Mouse (Mus musculus) midbrain, embryonic 15.5 days (tissue): Measurements from ENCODE around the gene Pdhb. TPM values are rescaled to one million over a fixed set of nuclear protein-coding genes. Genes with fewer than 3 reads are reported as not detected.
"Not testable (repeated sequence)": the region's sequence is repeated elsewhere in the genome, so short reads cannot be mapped to it uniquely, and the experiment has no call there.

ENCODE experiments used
- ATAC-seq: fragments of 200-750 bp; cut with Nextera tagmentation; replicated peaks from 2 replicates; pipeline ENCODE4 v1.8.0; 2017; ENCODE audit warnings: moderate TSS enrichment
- H3K27ac ChIP-seq: fragments of 300-500 bp; sonication (generic); 2 replicates; pipeline ENCODE4 v1.5.1; 2015; ENCODE audit warnings: mild to moderate bottlenecking, inconsistent platforms
- H3K27me3 ChIP-seq: fragments of 300-500 bp; sonication (generic); replicated peaks from 2 replicates; pipeline ENCODE4 v1.6.1; 2015; ENCODE audit warnings: inconsistent platforms
- H3K36me3 ChIP-seq: fragments of 300-500 bp; sonication (generic); replicated peaks from 2 replicates; pipeline ENCODE4 v1.6.1; 2015; ENCODE audit warnings: inconsistent platforms
- H3K4me1 ChIP-seq: fragments of 300-500 bp; sonication (generic); 2 replicates; pipeline ENCODE4 v1.6.1; 2015; ENCODE audit warnings: inconsistent platforms
- H3K4me2 ChIP-seq: fragments of 300-500 bp; sonication (generic); 2 replicates; pipeline ENCODE4 v1.6.1; 2015; ENCODE audit warnings: inconsistent platforms, mild to moderate bottlenecking, moderate library complexity
- H3K4me3 ChIP-seq: fragments of 300-500 bp; sonication (generic); 2 replicates; pipeline ENCODE4 v1.5.1; 2015; ENCODE audit warnings: mild to moderate bottlenecking, inconsistent platforms
- H3K9ac ChIP-seq: fragments of 300-500 bp; sonication (generic); 2 replicates; pipeline ENCODE4 v1.6.1; 2015; ENCODE audit warnings: mild to moderate bottlenecking, inconsistent platforms
- H3K9me3 ChIP-seq: fragments of 300-500 bp; sonication (generic); 2 replicates; pipeline ENCODE4 v1.6.1; 2016; ENCODE audit warnings: inconsistent platforms
- WGBS: fragments of 180-500 bp; shearing (Covaris S2); methylation state at CpG from one replicate; pipeline ENCODE4 v1.1.7; 2015; ENCODE audit warnings: mixed read lengths; 5-methylcytosine and 5-hydroxymethylcytosine counted together
- polyA plus RNA-seq: library from polyadenylated mRNA; unstranded; fragments of >200 nt; fragmentation: Nextera tagmentation; extraction: Ambion mirVana; gene quantifications from 2 replicates; pipeline ENCODE4 v1.2.1, GENCODE M21; 2015

Pdhb gene
- polyA plus RNA-seq, 1 experiment from 2014 or later = 245 TPM

- no peaks in the 10 kb centered on the region for H3K9me3 ChIP-seq
- no peak overlapping the region for H3K4me2 ChIP-seq
- no peaks in the 10 kb centered on the region for H3K4me1 ChIP-seq
- H3K27me3 ChIP-seq = no peaks in the 10 kb centered on the region
- H3K27ac ChIP-seq = no peak overlapping the region
- 50% methylated on average over 3 of the region's 3 CpGs for WGBS
- H3K9ac ChIP-seq = no peak overlapping the region
- ATAC-seq = no peak
- H3K4me3 ChIP-seq = no peak overlapping the region
- no peaks in the 10 kb centered on the region for H3K36me3 ChIP-seq
Measured at GRCm38 (mm10) chr14:8183330-8183729, 10.5 kb upstream of the Pdhb start.

- H3K27ac ChIP-seq = no peak overlapping the region
- no peak overlapping the region for H3K9ac ChIP-seq
- no peak overlapping the region for H3K4me2 ChIP-seq
- H3K4me1 ChIP-seq = no peaks in the 10 kb centered on the region
- no peak overlapping the region for H3K4me3 ChIP-seq
- H3K27me3 ChIP-seq = no peaks in the 10 kb centered on the region
- no peaks in the 10 kb centered on the region for H3K9me3 ChIP-seq
- WGBS = 76% methylated on average over 4 of the region's 4 CpGs
- H3K36me3 ChIP-seq = no peaks in the 10 kb centered on the region
- no peak for ATAC-seq
Measured at GRCm38 (mm10) chr14:8180371-8181035, 7.7 kb upstream of the Pdhb start.

- Histone ChIP-seq H3K4me1 (peaks cover 8% of the 10 kb centered on the region), H3K27me3 (no peaks in the 10 kb centered on the region), H3K9ac (no peak overlapping the region), H3K36me3 (no peaks in the 10 kb centered on the region), H3K4me2 (no peak overlapping the region), H3K27ac (no peak overlapping the region), H3K9me3 (no peaks in the 10 kb centered on the region), H3K4me3 (no peak overlapping the region)
- no peak for ATAC-seq
- 58% methylated on average over 5 of the region's 5 CpGs for WGBS
Measured at GRCm38 (mm10) chr14:8176251-8176650, 3.4 kb upstream of the Pdhb start.

- H3K4me3 ChIP-seq = no peak overlapping the region
- no peaks in the 10 kb centered on the region for H3K9me3 ChIP-seq
- H3K27me3 ChIP-seq = no peaks in the 10 kb centered on the region
- 86% methylated on average over 5 of the region's 5 CpGs for WGBS
- peaks cover 8% of the 10 kb centered on the region for H3K4me1 ChIP-seq
- H3K9ac ChIP-seq = no peak overlapping the region
- ATAC-seq = no peak
- no peak overlapping the region for H3K27ac ChIP-seq
- peaks cover 4% of the 10 kb centered on the region for H3K36me3 ChIP-seq
- no peak overlapping the region for H3K4me2 ChIP-seq
Measured at GRCm38 (mm10) chr14:8174634-8175033, 1.8 kb upstream of the Pdhb start.

GRCm38 (mm10) chr14:8173542-8174250, 871 bp upstream of the Pdhb start:
- peak; percentile 31 for ATAC-seq
- Histone ChIP-seq H3K4me3 (peak overlapping the region; percentile 67), H3K9ac (peak overlapping the region; percentile 49), H3K36me3 (peaks cover 13% of the 10 kb centered on the region), H3K4me2 (peak overlapping the region; percentile 88), H3K27ac (peak overlapping the region; percentile 81)
- H3K4me1 ChIP-seq, H3K9me3 ChIP-seq, H3K27me3 ChIP-seq: not testable (repeated sequence)
- WGBS = 23% methylated on average over 6 of the region's 7 CpGs

- peaks cover 58% of the 10 kb centered on the region for H3K36me3 ChIP-seq
- no peaks in the 10 kb centered on the region for H3K4me1 ChIP-seq
- H3K27ac ChIP-seq = no peak overlapping the region
- H3K9me3 ChIP-seq = no peaks in the 10 kb centered on the region
- no peaks in the 10 kb centered on the region for H3K27me3 ChIP-seq
- WGBS = 85% methylated on average over 7 of the region's 7 CpGs
- H3K9ac ChIP-seq = no peak overlapping the region
- no peak overlapping the region for H3K4me2 ChIP-seq
- no peak overlapping the region for H3K4me3 ChIP-seq
- no peak for ATAC-seq
Measured at GRCm38 (mm10) chr14:8164463-8164862, 8.4 kb downstream of the Pdhb start.

GRCm38 (mm10) chr14:8161777-8162176, 11.0 kb downstream of the Pdhb start:
- Histone ChIP-seq H3K9ac (no peak overlapping the region), H3K4me3 (no peak overlapping the region), H3K36me3 (peaks cover 44% of the 10 kb centered on the region), H3K4me1 (no peaks in the 10 kb centered on the region), H3K9me3 (no peaks in the 10 kb centered on the region), H3K4me2 (no peak overlapping the region), H3K27me3 (no peaks in the 10 kb centered on the region), H3K27ac (no peak overlapping the region)
- 92% methylated on average over 2 of the region's 2 CpGs for WGBS
- ATAC-seq = no peak

GRCm38 (mm10) chr14:8159141-8159540, 13.7 kb downstream of the Pdhb start:
- H3K27ac ChIP-seq = no peak overlapping the region
- no peaks in the 10 kb centered on the region for H3K4me1 ChIP-seq
- no peaks in the 10 kb centered on the region for H3K9me3 ChIP-seq
- H3K27me3 ChIP-seq = no peaks in the 10 kb centered on the region
- H3K4me3 ChIP-seq = no peak overlapping the region
- peaks cover 25% of the 10 kb centered on the region for H3K36me3 ChIP-seq
- ATAC-seq = no peak
- 89% methylated on average over 3 of the region's 3 CpGs for WGBS
- no peak overlapping the region for H3K9ac ChIP-seq
- H3K4me2 ChIP-seq = no peak overlapping the region

GRCm38 (mm10) chr14:8158721-8159120, 14.1 kb downstream of the Pdhb start:
- peaks cover 22% of the 10 kb centered on the region; the same call in 1 of the 2 replicates for H3K36me3 ChIP-seq
- WGBS = 86% methylated on average over 3 of the region's 3 CpGs
- no peak for ATAC-seq
- H3K9me3 ChIP-seq = no peaks in the 10 kb centered on the region
- H3K27ac ChIP-seq = no peak overlapping the region
- no peaks in the 10 kb centered on the region for H3K27me3 ChIP-seq
- H3K4me1 ChIP-seq = no peaks in the 10 kb centered on the region
- H3K9ac ChIP-seq = no peak overlapping the region
- no peak overlapping the region for H3K4me2 ChIP-seq
- no peak overlapping the region for H3K4me3 ChIP-seq

GRCm38 (mm10) chr14:8156947-8157346, 15.9 kb downstream of the Pdhb start:
- peaks cover 26% of the 10 kb centered on the region; the same call in 1 of the 2 replicates for H3K36me3 ChIP-seq
- ATAC-seq = no peak
- H3K4me2 ChIP-seq = no peak overlapping the region
- no peak overlapping the region for H3K4me3 ChIP-seq
- no peaks in the 10 kb centered on the region for H3K9me3 ChIP-seq
- H3K27ac ChIP-seq = no peak overlapping the region
- 40% methylated on average over 3 of the region's 3 CpGs for WGBS
- no peaks in the 10 kb centered on the region for H3K4me1 ChIP-seq
- no peaks in the 10 kb centered on the region for H3K27me3 ChIP-seq
- H3K9ac ChIP-seq = no peak overlapping the region

- Histone ChIP-seq H3K9ac (no peak overlapping the region), H3K27me3 (no peaks in the 10 kb centered on the region), H3K36me3 (peaks cover 27% of the 10 kb centered on the region), H3K4me3 (no peak overlapping the region), H3K9me3 (no peaks in the 10 kb centered on the region), H3K27ac (no peak overlapping the region), H3K4me1 (no peaks in the 10 kb centered on the region), H3K4me2 (no peak overlapping the region)
- ATAC-seq = no peak
- WGBS = 79% methylated on average over 3 of the region's 3 CpGs
Measured at GRCm38 (mm10) chr14:8154072-8154471, 18.8 kb downstream of the Pdhb start.

- Histone ChIP-seq H3K9ac (no peak overlapping the region), H3K9me3 (no peaks in the 10 kb centered on the region), H3K36me3 (peaks cover 31% of the 10 kb centered on the region), H3K27me3 (no peaks in the 10 kb centered on the region), H3K4me2 (no peak overlapping the region), H3K4me1 (no peaks in the 10 kb centered on the region), H3K27ac (no peak overlapping the region), H3K4me3 (no peak overlapping the region)
- ATAC-seq = no peak
- WGBS = 97% methylated on average over 5 of the region's 5 CpGs
Measured at GRCm38 (mm10) chr14:8151757-8152156, 21.1 kb downstream of the Pdhb start.

GRCm38 (mm10) chr14:8148842-8149241, 24.0 kb downstream of the Pdhb start:
- H3K4me1 ChIP-seq = no peaks in the 10 kb centered on the region
- H3K4me2 ChIP-seq = no peak overlapping the region
- H3K36me3 ChIP-seq = peaks cover 44% of the 10 kb centered on the region
- no peaks in the 10 kb centered on the region for H3K27me3 ChIP-seq
- 78% methylated on average over 8 of the region's 8 CpGs for WGBS
- H3K27ac ChIP-seq = no peak overlapping the region
- H3K4me3 ChIP-seq = no peak overlapping the region
- no peak overlapping the region for H3K9ac ChIP-seq
- ATAC-seq = no peak
- H3K9me3 ChIP-seq = no peaks in the 10 kb centered on the region
